Mouse (Mus musculus) adrenal gland, adult (tissue): ENCODE measurements at regions not wholly inside any gene's neighbourhood (a gene's known extent, or its start where the extent isn't known, plus 50 kb on each side); places are given as distances from the start of the nearest gene placed in this dataset.
A peak's percentile ranks its signal among the peaks of the same experiment; 100 is the strongest.

Source experiments
- DNase-seq, 2 experiments: peaks; one replicate each; pipeline ENCODE4 v3.0.0; 2022 to 2023; ENCODE audit warnings: low spot score in 1 of 2; ENCODE audit not compliant: inconsistent age in 2 of 2

GRCm38 (mm10) chr6:22789731-22790130 is 85.6 kb upstream of the Ptprz1 start:
- DNase-seq = peak; percentile 70 to 84

GRCm38 (mm10) chr6:22791801-22792200 is 83.5 kb upstream of the Ptprz1 start:
- DNase-seq = peak in 1 of 2 experiments; percentile 65

GRCm38 (mm10) chr6:22792601-22793000 is 82.7 kb upstream of the Ptprz1 start:
- DNase-seq = no peak

- peak in 1 of 2 experiments; percentile 29 for DNase-seq
These were observed 81.1 kb upstream of the Ptprz1 start for GRCm38 (mm10) chr6:22794071-22794721.

- no peak for DNase-seq
These were observed 80.5 kb upstream of the Ptprz1 start for GRCm38 (mm10) chr6:22794755-22795154.

- peak in 1 of 2 experiments; percentile 27 for DNase-seq
These were observed 79.9 kb upstream of the Ptprz1 start for GRCm38 (mm10) chr6:22795291-22795860.

GRCm38 (mm10) chr6:22801908-22802307 is 73.4 kb upstream of the Ptprz1 start:
- peak in 1 of 2 experiments; percentile 22 for DNase-seq

GRCm38 (mm10) chr6:22802399-22803092 is 72.8 kb upstream of the Ptprz1 start:
- DNase-seq = peak; percentile 76 to 92

- no peak for DNase-seq
These were observed 71.4 kb upstream of the Ptprz1 start for GRCm38 (mm10) chr6:22803886-22804285.

- peak in 1 of 2 experiments; percentile 53 for DNase-seq
These were observed 50.1 kb upstream of the Ptprz1 start for GRCm38 (mm10) chr6:22825086-22825768.
